Mouse (Mus musculus): ENCODE measurements around the gene Mzf1.

Mzf1 gene

GRCm38 (mm10) chr7:13003380-13003779 is 51.2 kb downstream of the Mzf1 start:
- no peak for DNase-seq (ENCODE audit: low spot score in 2 of 2)

GRCm38 (mm10) chr7:13001584-13001983 is 53.0 kb downstream of the Mzf1 start:
- DNase-seq (ENCODE audit: low spot score in 2 of 2), result no peak

- no peak for DNase-seq (ENCODE audit: low spot score in 2 of 2)
These were observed 55.7 kb downstream of the Mzf1 start, which contains the start of gene Trim28 for GRCm38 (mm10) chr7:12998851-12999250. Gene Trim28 (plus strand): TSS chr7:12999114.

- DNase-seq (ENCODE audit: low spot score in 2 of 2), result no peak
These were observed 56.5 kb downstream of the Mzf1 start, which contains the start of gene Slc27a5 for GRCm38 (mm10) chr7:12998053-12998452. Gene Slc27a5 (minus strand): TSS chr7:12998192.

- no peak for DNase-seq (ENCODE audit: low spot score in 2 of 2)
These were observed 57.3 kb downstream of the Mzf1 start for GRCm38 (mm10) chr7:12997230-12997629.

- DNase-seq (ENCODE audit: low spot score in 2 of 2), result no peak
These were observed 58.7 kb downstream of the Mzf1 start for GRCm38 (mm10) chr7:12995862-12996261.

GRCm38 (mm10) chr7:12993148-12993547 is 61.4 kb downstream of the Mzf1 start:
- no peak for DNase-seq (ENCODE audit: low spot score in 2 of 2)
